Mouse (Mus musculus): Measurements from ENCODE around the gene Pkp4. TPM values are rescaled to one million over a fixed set of nuclear protein-coding genes. Genes with fewer than 3 reads are reported as not detected.

Gene Pkp4
- polyA plus RNA-seq, 1 experiment from 2014 or later = 27.7 TPM

GRCm38 (mm10) chr2:59206190-59206589 is 45.5 kb downstream of the Pkp4 start:
- 78% methylated on average over 2 of the region's 2 CpGs for WGBS
- no peak overlapping the region for H3K4me3 ChIP-seq (ENCODE audit: low read depth, low read length)
- H3K4me1 ChIP-seq (replicated peaks; ENCODE audit: control insufficient read depth, insufficient read depth, low read length) = no peaks in the 10 kb centered on the region
- no peak overlapping the region for H3K9ac ChIP-seq (ENCODE audit: low read depth, low read length)
- no peak for TF ChIP-seq CTCF (IDR thresholded peaks at IDR 0.05; ENCODE audit: low read depth)
- ATAC-seq = no peak
- no peak overlapping the region for H3K27ac ChIP-seq (ENCODE audit: low read depth, low read length)
- H3K4me2 ChIP-seq (replicated peaks; ENCODE audit: low read depth) = no peak overlapping the region
- no peaks in the 10 kb centered on the region for H3K9me3 ChIP-seq (ENCODE audit: control insufficient read depth)
- no peaks in the 10 kb centered on the region for H3K27me3 ChIP-seq (replicated peaks; ENCODE audit: control insufficient read depth, insufficient read depth, low read length)
- H3K36me3 ChIP-seq (ENCODE audit: control insufficient read depth, insufficient read depth) = 0 out of 2 replicates have a peak, but pooled peaks cover 3% of the 10 kb centered on the region

GRCm38 (mm10) chr2:59207240-59207639 is 46.6 kb downstream of the Pkp4 start:
- 59% methylated on average over 4 of the region's 4 CpGs for WGBS
- Histone ChIP-seq H3K27me3 (replicated peaks; ENCODE audit: control insufficient read depth, insufficient read depth, low read length) (no peaks in the 10 kb centered on the region), H3K4me2 (replicated peaks; ENCODE audit: low read depth) (no peak overlapping the region), H3K9ac (ENCODE audit: low read depth, low read length) (no peak overlapping the region), H3K4me1 (replicated peaks; ENCODE audit: control insufficient read depth, insufficient read depth, low read length) (no peaks in the 10 kb centered on the region), H3K36me3 (ENCODE audit: control insufficient read depth, insufficient read depth) (0 out of 2 replicates have a peak, but pooled peaks cover 3% of the 10 kb centered on the region), H3K27ac (ENCODE audit: low read depth, low read length) (no peak overlapping the region), H3K4me3 (ENCODE audit: low read depth, low read length) (no peak overlapping the region), H3K9me3 (ENCODE audit: control insufficient read depth) (no peaks in the 10 kb centered on the region)
- ATAC-seq = no peak
- no peak for TF ChIP-seq CTCF (IDR thresholded peaks at IDR 0.05; ENCODE audit: low read depth)

GRCm38 (mm10) chr2:59207725-59208124 is 47.1 kb downstream of the Pkp4 start:
- no peak overlapping the region for H3K4me2 ChIP-seq (replicated peaks; ENCODE audit: low read depth)
- no peak overlapping the region for H3K9ac ChIP-seq (ENCODE audit: low read depth, low read length)
- no peak overlapping the region for H3K27ac ChIP-seq (ENCODE audit: low read depth, low read length)
- H3K9me3 ChIP-seq (ENCODE audit: control insufficient read depth) = no peaks in the 10 kb centered on the region
- 69% methylated on average over 5 of the region's 5 CpGs for WGBS
- TF ChIP-seq CTCF (IDR thresholded peaks at IDR 0.05; ENCODE audit: low read depth) = no peak
- no peak for ATAC-seq
- no peaks in the 10 kb centered on the region for H3K4me1 ChIP-seq (replicated peaks; ENCODE audit: control insufficient read depth, insufficient read depth, low read length)
- H3K36me3 ChIP-seq (ENCODE audit: control insufficient read depth, insufficient read depth) = 0 out of 2 replicates have a peak, but pooled peaks cover 3% of the 10 kb centered on the region
- H3K4me3 ChIP-seq (ENCODE audit: low read depth, low read length) = no peak overlapping the region
- H3K27me3 ChIP-seq (replicated peaks; ENCODE audit: control insufficient read depth, insufficient read depth, low read length) = no peaks in the 10 kb centered on the region

DNA sequence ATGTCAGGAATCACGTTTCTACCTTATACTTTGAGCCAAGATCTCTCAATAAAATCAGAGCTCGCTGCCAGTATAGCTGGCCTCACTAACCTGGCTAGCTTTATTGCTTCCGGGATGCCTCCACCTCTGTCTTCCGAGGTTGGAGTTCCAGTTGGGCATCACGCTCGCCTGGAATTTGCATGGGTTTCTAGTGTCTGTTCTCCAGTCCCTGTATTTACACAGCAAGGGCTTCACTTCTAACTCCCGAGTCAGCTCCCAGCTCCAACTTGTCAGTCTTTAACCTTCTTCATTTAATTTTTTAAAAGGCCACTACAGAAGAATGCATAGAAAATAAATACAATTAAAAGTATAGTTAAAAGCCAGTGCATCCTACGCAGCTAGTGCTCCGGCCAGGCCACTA is 47.6 kb downstream of the Pkp4 start:
- 0 out of 2 replicates have a peak, but pooled peaks cover 3% of the 10 kb centered on the region for H3K36me3 ChIP-seq (ENCODE audit: control insufficient read depth, insufficient read depth)
- no peak overlapping the region for H3K4me2 ChIP-seq (replicated peaks; ENCODE audit: low read depth)
- H3K9me3 ChIP-seq (ENCODE audit: control insufficient read depth) = no peaks in the 10 kb centered on the region
- no peak overlapping the region for H3K4me3 ChIP-seq (ENCODE audit: low read depth, low read length)
- no peaks in the 10 kb centered on the region for H3K4me1 ChIP-seq (replicated peaks; ENCODE audit: control insufficient read depth, insufficient read depth, low read length)
- no peak overlapping the region for H3K9ac ChIP-seq (ENCODE audit: low read depth, low read length)
- WGBS = 56% methylated on average over 9 of the region's 9 CpGs
- no peak for TF ChIP-seq CTCF (IDR thresholded peaks at IDR 0.05; ENCODE audit: low read depth)
- H3K27ac ChIP-seq (ENCODE audit: low read depth, low read length) = no peak overlapping the region
- no peak for ATAC-seq
- no peaks in the 10 kb centered on the region for H3K27me3 ChIP-seq (replicated peaks; ENCODE audit: control insufficient read depth, insufficient read depth, low read length)

DNA sequence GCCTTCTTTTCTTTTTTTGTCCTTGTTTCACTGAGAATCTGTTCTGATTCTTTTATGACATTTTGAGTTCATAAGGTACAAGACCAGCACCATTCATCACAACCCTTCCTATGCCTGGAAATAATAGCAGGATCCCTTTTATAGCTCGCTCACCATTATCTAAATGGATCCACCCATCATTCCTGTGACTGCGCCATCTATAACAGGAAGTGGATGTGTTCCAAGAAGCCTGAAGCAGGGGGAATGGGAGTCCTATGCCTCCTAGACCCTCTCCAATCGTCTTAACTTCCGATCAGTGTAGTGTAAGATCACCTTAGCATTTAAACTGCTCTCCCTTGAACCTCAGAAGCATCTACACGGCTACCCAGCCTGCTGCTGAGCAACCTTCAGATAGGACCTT is 50.4 kb downstream of the Pkp4 start:
- WGBS = 82% methylated on average over 5 of the region's 5 CpGs
- ATAC-seq = no peak

GRCm38 (mm10) chr2:59212430-59212829 is 51.8 kb downstream of the Pkp4 start:
- ATAC-seq = peak; percentile 86
- H3K36me3 ChIP-seq (ENCODE audit: control insufficient read depth, insufficient read depth) = peaks cover 14% of the 10 kb centered on the region

More for the DNA sequence above, 50.4 kb downstream of the Pkp4 start:
- no peak overlapping the region for H3K4me3 ChIP-seq (ENCODE audit: low read depth, low read length)
- H3K9ac ChIP-seq (ENCODE audit: low read depth, low read length) = no peak overlapping the region
- TF ChIP-seq CTCF (IDR thresholded peaks at IDR 0.05; ENCODE audit: low read depth) = no peak
- no peaks in the 10 kb centered on the region for H3K4me1 ChIP-seq (replicated peaks; ENCODE audit: control insufficient read depth, insufficient read depth, low read length)
- no peaks in the 10 kb centered on the region for H3K9me3 ChIP-seq (ENCODE audit: control insufficient read depth)
- H3K4me2 ChIP-seq (replicated peaks; ENCODE audit: low read depth) = no peak overlapping the region
- H3K36me3 ChIP-seq (ENCODE audit: control insufficient read depth, insufficient read depth) = peaks cover 8% of the 10 kb centered on the region
- H3K27me3 ChIP-seq (replicated peaks; ENCODE audit: control insufficient read depth, insufficient read depth, low read length) = no peaks in the 10 kb centered on the region
- H3K27ac ChIP-seq (ENCODE audit: low read depth, low read length) = no peak overlapping the region

DNA sequence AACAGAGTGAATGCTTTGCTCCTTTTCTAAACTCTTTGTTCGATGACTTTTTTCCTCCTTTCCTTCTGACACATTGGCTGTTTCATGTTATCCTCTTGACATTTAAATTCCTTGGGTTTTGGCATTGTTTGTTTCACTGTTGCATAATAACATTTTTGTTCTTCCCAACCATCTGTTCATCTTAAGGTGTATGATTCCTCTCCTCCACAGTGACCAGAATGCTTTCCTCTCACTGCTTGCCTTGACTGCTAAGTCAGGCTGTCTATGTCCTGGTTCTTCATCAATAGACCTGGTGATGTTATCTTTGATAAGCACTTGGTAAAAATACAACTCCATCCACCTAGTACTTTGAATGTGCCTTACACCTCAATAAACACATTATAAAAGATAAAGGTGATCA is 52.2 kb downstream of the Pkp4 start:
- no peak for ATAC-seq
- Histone ChIP-seq H3K4me1 (replicated peaks; ENCODE audit: control insufficient read depth, insufficient read depth, low read length) (no peaks in the 10 kb centered on the region), H3K27ac (ENCODE audit: low read depth, low read length) (no peak overlapping the region), H3K9ac (ENCODE audit: low read depth, low read length) (no peak overlapping the region), H3K27me3 (replicated peaks; ENCODE audit: control insufficient read depth, insufficient read depth, low read length) (no peaks in the 10 kb centered on the region), H3K9me3 (ENCODE audit: control insufficient read depth) (no peaks in the 10 kb centered on the region), H3K4me2 (replicated peaks; ENCODE audit: low read depth) (no peak overlapping the region), H3K4me3 (ENCODE audit: low read depth, low read length) (no peak overlapping the region), H3K36me3 (ENCODE audit: control insufficient read depth, insufficient read depth) (peaks cover 14% of the 10 kb centered on the region)
- TF ChIP-seq CTCF (IDR thresholded peaks at IDR 0.05; ENCODE audit: low read depth) = no peak
- 97% methylated on average over 1 of the region's 1 CpGs for WGBS

More at GRCm38 (mm10) chr2:59212430-59212829, 51.8 kb downstream of the Pkp4 start:
- no peak overlapping the region for H3K4me3 ChIP-seq (ENCODE audit: low read depth, low read length)
- no peaks in the 10 kb centered on the region for H3K27me3 ChIP-seq (replicated peaks; ENCODE audit: control insufficient read depth, insufficient read depth, low read length)
- 66% methylated on average over 4 of the region's 4 CpGs for WGBS
- no peaks in the 10 kb centered on the region for H3K9me3 ChIP-seq (ENCODE audit: control insufficient read depth)
- H3K27ac ChIP-seq (ENCODE audit: low read depth, low read length) = peak overlapping the region; percentile 69; the same call in 1 of the 2 replicates
- no peak for TF ChIP-seq CTCF (IDR thresholded peaks at IDR 0.05; ENCODE audit: low read depth)
- H3K4me2 ChIP-seq (replicated peaks; ENCODE audit: low read depth) = no peak overlapping the region
- no peaks in the 10 kb centered on the region for H3K4me1 ChIP-seq (replicated peaks; ENCODE audit: control insufficient read depth, insufficient read depth, low read length)
- no peak overlapping the region for H3K9ac ChIP-seq (ENCODE audit: low read depth, low read length)

Data from intestine, postnatal 0 days (tissue).